Mouse (Mus musculus) neutrophil, adult 5-6 weeks (primary cell): ENCODE results near the gene Tnfaip6. TPM values are rescaled to one million over a fixed set of nuclear protein-coding genes. Genes with fewer than 3 reads are reported as not detected.

Experiments used
- ATAC-seq: fragments of 151-379, 151-347 bp; 2 replicates; pipeline ENCODE4 v1.8.0; 2017; ENCODE audit warnings: mild to moderate bottlenecking, moderate TSS enrichment; ENCODE audit not compliant: insufficient number of reproducible peaks, poor library complexity, low FRiP score, severe bottlenecking; ENCODE audit errors: extremely low read depth
- total RNA-seq: library from RNA; stranded (forward); fragments of 200-1000 nt; gene quantifications from 2 replicates; pipeline ENCODE4 v1.2.3, GENCODE M21; 2017

The Tnfaip6 gene
- total RNA-seq, 1 experiment from 2014 or later: 1.5 TPM

GRCm38 (mm10) chr2:52043485-52043884 lies 5.7 kb downstream of the Tnfaip6 start:
- ATAC-seq: no peak

- no peak for ATAC-seq
Measured at GRCm38 (mm10) chr2:52046032-52046431, 8.2 kb downstream of the Tnfaip6 start.

GRCm38 (mm10) chr2:52050823-52051222 lies 13.0 kb downstream of the Tnfaip6 start:
- ATAC-seq: no peak

GRCm38 (mm10) chr2:52052335-52052734 lies 14.5 kb downstream of the Tnfaip6 start:
- ATAC-seq: no peak

- ATAC-seq: no peak
Measured at GRCm38 (mm10) chr2:52053502-52053901, 15.7 kb downstream of the Tnfaip6 start.

- ATAC-seq: no peak
Measured at GRCm38 (mm10) chr2:52055616-52056015, 17.8 kb downstream of the Tnfaip6 start.

- no peak for ATAC-seq
Measured at GRCm38 (mm10) chr2:52057099-52057498, 19.3 kb downstream of the Tnfaip6 start.

- no peak for ATAC-seq
Measured at GRCm38 (mm10) chr2:52057681-52058080, 19.9 kb downstream of the Tnfaip6 start.

GRCm38 (mm10) chr2:52068641-52069040 lies 30.8 kb downstream of the Tnfaip6 start:
- no peak for ATAC-seq

GRCm38 (mm10) chr2:52070816-52071215 lies 33.0 kb downstream of the Tnfaip6 start:
- ATAC-seq: no peak

GRCm38 (mm10) chr2:52071241-52071991 lies 33.6 kb downstream of the Tnfaip6 start:
- no peak for ATAC-seq

- no peak for ATAC-seq
Measured at GRCm38 (mm10) chr2:52072065-52072490, 34.3 kb downstream of the Tnfaip6 start.

- ATAC-seq: peak; percentile 69
Measured at GRCm38 (mm10) chr2:52072491-52073140, 34.8 kb downstream of the Tnfaip6 start, which contains the start of gene Rif1. TSS of gene Rif1 (plus strand) at chr2:52072832.

GRCm38 (mm10) chr2:52073141-52073904 lies 35.5 kb downstream of the Tnfaip6 start:
- no peak for ATAC-seq

- ATAC-seq: no peak
Measured at GRCm38 (mm10) chr2:52078666-52079065, 40.9 kb downstream of the Tnfaip6 start.

- ATAC-seq: no peak
Measured at GRCm38 (mm10) chr2:52084013-52084412, 46.2 kb downstream of the Tnfaip6 start.

GRCm38 (mm10) chr2:52084571-52084970 lies 46.8 kb downstream of the Tnfaip6 start:
- no peak for ATAC-seq
